Mouse (Mus musculus) CH12.LX (cell line): ENCODE results near the gene Arih2. TPM values are rescaled to one million over a fixed set of nuclear protein-coding genes. Genes with fewer than 3 reads are reported as not detected.

Experiments
- DNase-seq: peaks from one replicate; pipeline ENCODE4 v3.0.0-alpha.2; 2013; ENCODE audit errors: extremely low read depth
- H3K27ac ChIP-seq: 2 replicates; pipeline ENCODE4 v1.5.1; 2012; ENCODE audit warnings: low read depth, mild to moderate bottlenecking, control low read depth, moderate library complexity; ENCODE audit not compliant: insufficient read depth
- H3K27me3 ChIP-seq: replicated peaks from 2 replicates; pipeline ENCODE3; 2012; ENCODE audit warnings: inconsistent platforms
- H3K36me3 ChIP-seq, 2 experiments: replicated peaks in 1 of 2; 2 replicates each; pipeline versions ENCODE3 to v1.6.1; 2012; ENCODE audit warnings: inconsistent platforms in 1 of 2, low read length in 1 of 2, mild to moderate bottlenecking in 1 of 2, mixed read lengths in 1 of 2, moderate library complexity in 1 of 2; ENCODE audit not compliant: control insufficient read depth in 1 of 2, insufficient read depth in 1 of 2
- H3K4me1 ChIP-seq, 2 experiments: 2 replicates each; pipeline ENCODE4 v1.6.1; 2012; ENCODE audit warnings: inconsistent platforms in 1 of 2, moderate library complexity in 1 of 2; ENCODE audit not compliant: insufficient read depth in 2 of 2, control insufficient read depth in 1 of 2
- H3K4me2 ChIP-seq: 2 replicates; pipeline ENCODE4 v1.6.1; 2012; ENCODE audit warnings: low read depth, mild to moderate bottlenecking, control low read depth; ENCODE audit not compliant: poor library complexity, insufficient read depth, severe bottlenecking
- H3K4me3 ChIP-seq, 3 experiments: fragments of 150-350 bp in 1 of 3; sonication (generic) in 1 of 3; replicated peaks in 1 of 3; 2 replicates each; pipeline versions ENCODE3 to v1.5.1; 2011 to 2012; ENCODE audit warnings: low read depth in 2 of 3, low read length in 2 of 3, mild to moderate bottlenecking in 2 of 3, moderate library complexity in 2 of 3, control low read depth in 1 of 3, improper control_type of control experiment in 1 of 3, inconsistent platforms in 1 of 3, mixed read lengths in 1 of 3; ENCODE audit not compliant: poor library complexity in 1 of 3
- H3K79me2 ChIP-seq: replicated peaks from 2 replicates; pipeline ENCODE4 v1.6.1; 2012; ENCODE audit warnings: mild to moderate bottlenecking, moderate library complexity; ENCODE audit not compliant: control insufficient read depth, poor library complexity, insufficient read depth, severe bottlenecking; ENCODE audit errors: extremely low read depth
- H3K9ac ChIP-seq: 2 replicates; pipeline ENCODE4 v1.6.1; 2012; ENCODE audit warnings: low read depth, mild to moderate bottlenecking, control low read depth, moderate library complexity; ENCODE audit not compliant: insufficient read depth
- H3K9me3 ChIP-seq: replicated peaks from 2 replicates; pipeline ENCODE3; 2012; ENCODE audit warnings: low read length, inconsistent platforms, mixed read lengths
- BHLHE40 ChIP-seq: IDR thresholded peaks from 2 replicates; pipeline ENCODE4 v1.6.1; 2011; ENCODE audit warnings: mild to moderate bottlenecking, low read depth, low read length, improper control_type of control experiment
- CTCF ChIP-seq, 2 experiments: IDR thresholded peaks in 1 of 2; conservative IDR thresholded peaks in 1 of 2; 2 replicates each; pipeline ENCODE4 v1.5.1; 2011 to 2012; ENCODE audit warnings: low read depth in 2 of 2, low read length in 2 of 2, improper control_type of control experiment in 1 of 2, inconsistent platforms in 1 of 2, mild to moderate bottlenecking in 1 of 2, moderate library complexity in 1 of 2
- ETS1 ChIP-seq: conservative IDR thresholded peaks from 2 replicates; pipeline ENCODE4 v1.6.1; 2012; ENCODE audit warnings: low read depth, mild to moderate bottlenecking, inconsistent platforms, low read length, improper control_type of control experiment, moderate library complexity
- GABPA ChIP-seq: IDR thresholded peaks from 2 replicates; pipeline ENCODE4 v1.6.1; 2012; ENCODE audit warnings: low read depth, low read length, improper control_type of control experiment, inconsistent platforms; ENCODE audit not compliant: insufficient replicate concordance
- JUN ChIP-seq: IDR thresholded peaks from 2 replicates; pipeline ENCODE4 v1.6.1; 2011; ENCODE audit warnings: low read depth, mild to moderate bottlenecking, low read length, improper control_type of control experiment, moderate library complexity; ENCODE audit not compliant: insufficient read depth
- JUND ChIP-seq: conservative IDR thresholded peaks from 2 replicates; pipeline ENCODE4 v1.6.1; 2011; ENCODE audit warnings: low read depth, low read length, improper control_type of control experiment
- KAT2A ChIP-seq: IDR thresholded peaks from 2 replicates; pipeline ENCODE4 v1.6.1; 2012; ENCODE audit warnings: low read length, improper control_type of control experiment, inconsistent platforms; ENCODE audit not compliant: insufficient replicate concordance
- MAFK ChIP-seq: IDR thresholded peaks from 2 replicates; pipeline ENCODE4 v1.6.1; 2011; ENCODE audit warnings: low read length, improper control_type of control experiment; ENCODE audit not compliant: insufficient replicate concordance
- MAZ ChIP-seq: IDR thresholded peaks from 2 replicates; pipeline ENCODE4 v1.6.1; 2012; ENCODE audit warnings: low read depth, mild to moderate bottlenecking, inconsistent platforms, low read length, improper control_type of control experiment, moderate library complexity
- MEF2A ChIP-seq: IDR thresholded peaks from 2 replicates; pipeline ENCODE4 v1.6.1; 2014; ENCODE audit warnings: low read depth, mild to moderate bottlenecking, inconsistent platforms, low read length, improper control_type of control experiment, borderline replicate concordance
- MXI1 ChIP-seq: IDR thresholded peaks from 2 replicates; pipeline ENCODE4 v1.6.1; 2011; ENCODE audit warnings: mild to moderate bottlenecking, low read depth, low read length, improper control_type of control experiment
- NELFE ChIP-seq: IDR thresholded peaks from 2 replicates; pipeline ENCODE4 v1.6.1; 2011; ENCODE audit warnings: low read depth, low read length, improper control_type of control experiment
- POLR2A ChIP-seq: IDR thresholded peaks from 2 replicates; pipeline ENCODE4 v1.6.1; 2011; ENCODE audit warnings: low read depth, mild to moderate bottlenecking, improper control_type of control experiment, low read length
- RCOR1 ChIP-seq: conservative IDR thresholded peaks from 2 replicates; pipeline ENCODE4 v1.6.1; 2012; ENCODE audit warnings: low read depth, mild to moderate bottlenecking, inconsistent platforms, low read length, improper control_type of control experiment
- TBP ChIP-seq: conservative IDR thresholded peaks from 2 replicates; pipeline ENCODE4 v1.6.1; 2011; ENCODE audit warnings: low read depth, low read length, improper control_type of control experiment
- UBTF ChIP-seq: IDR thresholded peaks from 2 replicates; pipeline ENCODE4 v1.6.1; 2012; ENCODE audit warnings: low read depth, mild to moderate bottlenecking, inconsistent platforms, low read length, improper control_type of control experiment, moderate library complexity
- USF1 ChIP-seq: IDR thresholded peaks from 2 replicates; pipeline ENCODE4 v1.6.1; 2014; ENCODE audit warnings: low read depth, mild to moderate bottlenecking, inconsistent platforms, low read length, improper control_type of control experiment
- ZC3H11A ChIP-seq: IDR thresholded peaks from 2 replicates; pipeline ENCODE4 v1.6.1; 2012; ENCODE audit warnings: low read depth, mild to moderate bottlenecking, inconsistent platforms, low read length, improper control_type of control experiment
- ZKSCAN1 ChIP-seq: IDR thresholded peaks from 2 replicates; pipeline ENCODE4 v1.6.1; 2012; ENCODE audit warnings: low read depth, inconsistent platforms, low read length, improper control_type of control experiment, borderline replicate concordance
- ZMIZ1 ChIP-seq: IDR thresholded peaks from 2 replicates; pipeline ENCODE4 v1.6.1; 2012; ENCODE audit warnings: low read depth, mild to moderate bottlenecking, inconsistent platforms, low read length, improper control_type of control experiment
- dilution Hi-C: fragments of 300-500 bp; cut with MboI; formaldehyde crosslinking; loops from 2 replicates; pipeline ENCODE4 v1.14.3; 2020; ENCODE audit warnings: low sequenced_read_pairs; ENCODE audit not compliant: extremely low pct_unique_long_range_greater_than_20kb, extremely low pct_ligation_motif_present
- in situ Hi-C: fragments of 300-500 bp; cut with MboI; formaldehyde crosslinking; loops from 3 replicates; pipeline ENCODE4 v1.14.3; 2019; ENCODE audit warnings: low sequenced_read_pairs, low pct_ligation_motif_present, low pct_unique_long_range_greater_than_20kb, mixed read lengths
- polyA plus RNA-seq: library from polyadenylated mRNA; unstranded; fragments of >175 nt; gene quantifications from 2 replicates; pipeline ENCODE4 v1.2.1, GENCODE M21; 2012; ENCODE audit warnings: low read depth; ENCODE audit not compliant: insufficient read length
- total RNA-seq, 2 experiments: library from RNA; depleted of rRNA; stranded (reverse); fragments of 300-350 nt in 1 of 2; fragments of >200 nt in 1 of 2; gene quantifications; 2 replicates each; pipeline ENCODE4 v1.2.3; 2012 to 2014

Arih2 gene
- total and polyA plus RNA-seq, 3 experiments: 29.0 to 35.3 (median 33.5) TPM

- dilution Hi-C loops: no loop called here
- no peak for TF ChIP-seq ZMIZ1
- no peak for TF ChIP-seq MEF2A
- 0 out of 2 replicates have a peak, but pooled peaks have one; percentile 1 for TF ChIP-seq MXI1
- TF ChIP-seq JUN: no peak
- no peak for TF ChIP-seq ZC3H11A
- TF ChIP-seq GABPA: no peak
- no peak for TF ChIP-seq TBP
- no peak for TF ChIP-seq USF1
- Histone ChIP-seq H3K79me2 (peaks cover 29% of the 10 kb centered on the region), H3K4me1 (peaks cover 5 to 20% of the 10 kb centered on the region in 2 experiments), H3K27ac (no peak overlapping the region), H3K4me3 (peak overlapping the region; percentile 68 to 94 (median 88)), H3K27me3 (no peaks in the 10 kb centered on the region), H3K9ac (peak overlapping the region; percentile 84), H3K4me2 (peak overlapping the region; percentile 39), H3K9me3 (no peaks in the 10 kb centered on the region), H3K36me3 (peaks cover 4 to 17% of the 10 kb centered on the region in 2 experiments)
- peak; percentile 5 for DNase-seq
- in situ Hi-C loops: no loop called here
Observed at GRCm38 (mm10) chr9:108648166-108648565, 1.0 kb downstream of the Arih2 start.

DNA sequence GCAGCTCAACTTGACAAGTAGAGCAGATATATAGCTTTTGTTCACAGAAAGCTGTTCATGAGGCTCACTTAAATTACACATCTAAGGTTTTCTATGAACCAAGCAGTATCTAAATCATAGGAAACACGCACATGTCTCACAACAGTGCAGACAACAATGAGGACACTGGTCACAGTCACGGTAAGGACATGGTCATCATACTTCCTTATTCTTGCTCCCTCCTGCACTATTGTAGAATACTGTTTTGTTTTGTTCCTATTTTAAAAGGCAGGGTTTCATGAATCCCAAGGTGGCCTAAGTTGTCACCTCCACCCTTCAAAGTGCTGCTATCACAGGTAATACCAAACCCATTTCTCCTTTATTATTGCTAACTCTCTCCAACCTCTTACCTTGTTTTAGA lies 9.4 kb downstream of the Arih2 start:
- Histone ChIP-seq H3K36me3 (peaks cover 21 to 69% of the 10 kb centered on the region in 2 experiments), H3K79me2 (peaks cover 18% of the 10 kb centered on the region; the same call in 1 of the 2 replicates), H3K27ac (no peak overlapping the region), H3K4me3 (no peak overlapping the region), H3K4me1 (no peaks in the 10 kb centered on the region), H3K9ac (no peak overlapping the region), H3K9me3 (no peaks in the 10 kb centered on the region), H3K4me2 (no peak overlapping the region), H3K27me3 (no peaks in the 10 kb centered on the region)
- dilution Hi-C loops (no loop called here), in situ Hi-C loops (no loop called here)
- TF ChIP-seq UBTF (no peak), MAZ (no peak), POLR2A (no peak), NELFE (no peak), CTCF (conservative IDR thresholded peaks at IDR 0.05 in 1 of 2, IDR thresholded peaks at IDR 0.05 in 1 of 2; ENCODE audit: low read depth in 2 of 2, low read length in 2 of 2) (no peak), ZKSCAN1 (no peak), MEF2A (no peak), ETS1 (no peak), RCOR1 (no peak), MXI1 (no peak), JUND (no peak), MAFK (no peak), KAT2A (no peak), BHLHE40 (no peak)
- DNase-seq: no peak
